Mouse (Mus musculus) heart, adult 2 months (tissue): ENCODE measurements at regions not wholly inside any gene's neighbourhood (a gene's known extent, or its start where the extent isn't known, plus 50 kb on each side); places are given as distances from the start of the nearest gene placed in this dataset.

ENCODE experiments used
- DNase-seq, 2 experiments: peaks; one replicate each; pipeline ENCODE4 v3.0.0; 2021
- H3K27ac ChIP-seq: fragments of 200-600 bp; 2 replicates; pipeline ENCODE4 v1.8.1; 2022
- H3K27me3 ChIP-seq: fragments of 200-500 bp; 2 replicates; pipeline ENCODE4 v1.6.1; 2012; ENCODE audit warnings: mild to moderate bottlenecking, low read length, inconsistent platforms, mixed read lengths; ENCODE audit not compliant: control insufficient read depth, insufficient read depth
- H3K36me3 ChIP-seq: fragments of 200-500 bp; 2 replicates; pipeline ENCODE4 v1.6.1; 2012; ENCODE audit warnings: low read length, inconsistent platforms; ENCODE audit not compliant: control insufficient read depth, insufficient read depth
- H3K4me1 ChIP-seq: fragments of 200-500 bp; 2 replicates; pipeline ENCODE4 v1.6.1; 2011; ENCODE audit warnings: low read length; ENCODE audit not compliant: control insufficient read depth, insufficient read depth
- H3K4me3 ChIP-seq: fragments of 200-600 bp; 2 replicates; pipeline ENCODE4 v1.8.1; 2022
- H3K79me2 ChIP-seq: fragments of 200-500 bp; replicated peaks from 2 replicates; pipeline ENCODE4 v1.6.1; 2012; ENCODE audit warnings: mild to moderate bottlenecking, inconsistent platforms, low read length, moderate library complexity, mixed read lengths; ENCODE audit not compliant: control insufficient read depth, insufficient read depth
- H3K9ac ChIP-seq: fragments of 200-500 bp; 2 replicates; pipeline ENCODE4 v1.6.1; 2012; ENCODE audit warnings: low read depth, mild to moderate bottlenecking, control low read depth, inconsistent platforms, low read length, mixed read lengths
- CTCF ChIP-seq: fragments of 200-600 bp; IDR thresholded peaks from 2 replicates; pipeline ENCODE4 v1.8.1; 2022; ENCODE audit warnings: antibody characterized with exemption, mild to moderate bottlenecking, moderate library complexity
- EP300 ChIP-seq: fragments of 200-500 bp; IDR thresholded peaks from 2 replicates; pipeline ENCODE4 v1.6.1; 2011; ENCODE audit warnings: low read depth, low read length, control low read depth; ENCODE audit not compliant: insufficient read depth
- POLR2A ChIP-seq: fragments of 200-500 bp; IDR thresholded peaks from 2 replicates; pipeline ENCODE4 v1.6.1; 2011; ENCODE audit warnings: mild to moderate bottlenecking, low read depth, low read length, control low read depth; ENCODE audit not compliant: insufficient read depth
- WGBS: fragments of 180-500 bp; shearing (Covaris S2); methylation state at CpG from one replicate; pipeline ENCODE4 v1.1.7; 2018; 5-methylcytosine and 5-hydroxymethylcytosine counted together
- intact Hi-C: fragments of 180-260 bp; cut with DNase I; formaldehyde crosslinking; loops from one replicate; pipeline ENCODE4 v1.15.1; 2025

DNA sequence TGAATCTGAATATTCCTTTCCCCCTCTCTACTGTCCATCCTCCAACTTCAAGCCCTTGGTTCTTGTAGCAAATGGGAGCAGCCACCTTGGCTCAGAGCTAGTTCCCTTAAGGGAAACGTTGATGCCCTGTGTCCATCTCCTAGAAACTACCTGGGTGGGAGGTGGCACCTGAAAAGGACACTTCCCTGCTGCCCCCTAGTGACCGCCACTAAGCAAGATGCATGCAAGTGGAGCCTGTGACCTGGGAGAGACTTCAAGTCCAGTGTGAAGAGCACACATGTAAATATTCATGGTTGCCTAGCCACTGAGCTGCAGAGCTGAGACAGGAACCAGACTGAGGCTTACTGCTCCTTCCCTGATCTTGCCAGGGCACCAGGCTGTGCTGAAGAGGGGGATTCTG, 238.1 kb downstream of the Cdh26 start:
- Histone ChIP-seq H3K4me3 (no peak overlapping the region), H3K27me3 (no peaks in the 10 kb centered on the region), H3K36me3 (no peaks in the 10 kb centered on the region), H3K27ac (no peak overlapping the region), H3K9ac (no peak overlapping the region), H3K4me1 (no peaks in the 10 kb centered on the region), H3K79me2 (no peaks in the 10 kb centered on the region)
- TF ChIP-seq CTCF (peak; percentile 45), POLR2A (no peak), EP300 (no peak)
- 11% methylated on average over 2 of the region's 2 CpGs for WGBS
- DNase-seq = no peak
- intact Hi-C loops = loop anchor here (5.0 kb wide), 1 partner anchor 241 kb away; no protein-coding TSS in a partner anchor

DNA sequence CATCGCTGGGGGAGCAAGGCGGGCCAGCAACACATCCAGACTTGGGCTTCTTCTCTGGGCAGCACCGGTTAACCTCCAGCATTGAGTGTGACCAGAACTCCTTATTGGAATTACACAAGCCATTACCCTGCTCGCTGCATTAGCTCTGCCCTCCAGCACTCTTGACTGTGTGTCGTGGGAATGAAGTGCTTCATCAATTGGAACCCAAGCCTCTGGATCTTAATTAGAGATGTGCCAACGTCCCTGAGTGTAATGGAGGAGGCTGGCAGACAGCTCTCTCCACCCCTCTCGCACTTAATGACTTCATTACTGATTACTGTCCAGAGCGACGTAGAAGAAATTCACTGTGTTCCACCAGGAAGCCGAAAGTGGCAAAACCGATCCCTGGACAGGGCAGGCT, 240.6 kb downstream of the Cdh26 start:
- H3K4me1 ChIP-seq = no peaks in the 10 kb centered on the region
- intact Hi-C loops = no loop called here

DNA sequence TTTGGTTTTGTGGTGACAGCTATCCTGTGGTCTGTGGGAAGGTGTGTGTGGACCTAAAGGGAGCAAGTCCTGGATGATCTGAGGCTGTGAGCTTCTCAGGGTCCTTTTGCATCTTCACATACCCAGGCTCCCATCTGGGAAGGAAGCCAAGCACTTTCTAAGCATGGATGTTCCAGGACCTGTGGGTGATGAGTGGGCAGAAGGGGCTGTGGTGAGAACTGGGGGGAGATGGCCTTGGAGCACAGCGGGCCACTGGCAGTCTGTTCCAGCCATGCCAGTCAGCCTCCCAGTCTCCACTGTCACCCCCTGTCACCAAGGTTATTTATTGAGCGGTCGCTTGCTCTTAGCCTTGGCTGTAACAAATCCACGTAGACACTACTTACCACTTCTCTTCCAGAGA, 243.3 kb downstream of the Cdh26 start:
- Histone ChIP-seq H3K27ac (no peak overlapping the region), H3K27me3 (no peaks in the 10 kb centered on the region), H3K9ac (no peak overlapping the region), H3K79me2 (no peaks in the 10 kb centered on the region), H3K4me3 (no peak overlapping the region), H3K4me1 (no peaks in the 10 kb centered on the region), H3K36me3 (no peaks in the 10 kb centered on the region)
- TF ChIP-seq CTCF (no peak), POLR2A (no peak), EP300 (no peak)
- intact Hi-C loops = no loop called here
- 86% methylated on average over 4 of the region's 4 CpGs for WGBS
- DNase-seq = no peak

More for the DNA sequence above, 240.6 kb downstream of the Cdh26 start:
- Histone ChIP-seq H3K27ac (no peak overlapping the region), H3K27me3 (no peaks in the 10 kb centered on the region), H3K9ac (no peak overlapping the region), H3K4me3 (no peak overlapping the region), H3K79me2 (no peaks in the 10 kb centered on the region), H3K36me3 (no peaks in the 10 kb centered on the region)
- 71% methylated on average over 11 of the region's 11 CpGs for WGBS
- no peak for TF ChIP-seq POLR2A
- no peak for TF ChIP-seq EP300
- TF ChIP-seq CTCF = no peak
- peak in 1 of 2 experiments; percentile 32 for DNase-seq

DNA sequence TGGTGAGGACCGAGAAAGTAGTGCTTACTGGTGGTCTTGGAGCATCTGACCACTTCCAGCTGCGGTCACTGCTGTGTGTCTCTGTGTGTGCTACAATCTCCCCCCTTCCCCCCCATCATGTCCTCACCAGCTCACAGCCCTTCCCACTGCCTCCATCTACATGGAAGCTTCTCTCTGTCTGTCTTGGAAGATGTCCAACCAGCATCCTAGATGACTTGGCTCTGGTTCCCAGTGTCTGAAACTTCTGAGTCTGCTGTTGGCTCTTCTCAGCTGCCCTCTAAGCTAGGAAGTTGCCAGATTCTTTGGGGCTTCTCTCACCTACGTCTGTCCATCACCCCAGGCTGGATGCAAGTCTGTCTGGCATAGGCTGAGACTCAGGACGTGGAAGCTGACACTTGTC, 244.3 kb downstream of the Cdh26 start:
- Histone ChIP-seq H3K36me3 (no peaks in the 10 kb centered on the region), H3K4me3 (no peak overlapping the region), H3K79me2 (no peaks in the 10 kb centered on the region), H3K27ac (no peak overlapping the region), H3K4me1 (no peaks in the 10 kb centered on the region), H3K9ac (no peak overlapping the region), H3K27me3 (no peaks in the 10 kb centered on the region)
- DNase-seq = no peak
- TF ChIP-seq POLR2A = no peak
- no peak for TF ChIP-seq EP300
- no peak for TF ChIP-seq CTCF
- WGBS = 56% methylated on average over 4 of the region's 4 CpGs
- intact Hi-C loops = no loop called here

DNA sequence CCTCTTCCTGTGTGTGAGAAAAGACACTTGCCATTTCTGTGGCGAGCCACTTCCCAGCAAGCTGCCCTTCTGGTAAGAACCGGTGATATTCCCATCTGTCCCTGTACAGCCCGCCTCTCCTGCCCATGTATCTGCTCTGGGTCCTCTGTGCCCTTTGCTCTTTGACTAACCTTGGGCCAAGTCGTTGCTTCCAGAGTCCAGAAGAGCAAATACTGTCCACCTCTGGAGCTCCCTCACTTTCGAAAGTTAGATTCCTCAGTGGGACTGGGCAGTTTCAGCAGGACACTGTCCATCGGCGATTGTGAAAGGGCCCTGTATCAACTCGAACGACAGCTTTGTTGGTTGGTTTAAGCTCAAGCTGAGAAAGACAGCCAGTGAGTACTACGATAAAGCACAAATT, 246.6 kb downstream of the Cdh26 start:
- H3K27me3 ChIP-seq = no peaks in the 10 kb centered on the region
- no peaks in the 10 kb centered on the region for H3K79me2 ChIP-seq
- H3K36me3 ChIP-seq = no peaks in the 10 kb centered on the region
- H3K4me1 ChIP-seq = no peaks in the 10 kb centered on the region
- intact Hi-C loops = no loop called here
- no peak overlapping the region for H3K4me3 ChIP-seq
- H3K27ac ChIP-seq = no peak overlapping the region
- no peak for TF ChIP-seq EP300
- 75% methylated on average over 10 of the region's 10 CpGs for WGBS
- DNase-seq = no peak
- no peak overlapping the region for H3K9ac ChIP-seq

DNA sequence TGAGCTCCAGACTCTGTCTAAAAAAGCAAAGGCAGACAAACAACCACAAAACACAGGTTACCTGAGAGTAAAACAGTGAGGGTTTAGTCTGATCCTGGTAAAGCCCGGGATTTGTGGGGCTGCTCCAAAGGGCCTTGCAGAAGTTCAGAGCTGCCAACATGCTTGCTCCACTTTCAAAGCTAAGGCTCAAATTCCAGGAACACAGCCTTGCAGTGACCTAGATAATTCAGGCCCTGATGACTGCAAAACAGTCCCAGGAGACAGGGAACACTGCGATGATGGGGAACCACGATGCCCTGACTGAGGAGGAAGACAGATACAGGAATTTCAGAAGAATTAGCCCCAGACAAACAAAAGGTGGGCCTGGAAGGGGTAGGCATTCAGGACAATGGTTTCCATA, 250.0 kb downstream of the Cdh26 start:
- Histone ChIP-seq H3K4me1 (no peaks in the 10 kb centered on the region), H3K36me3 (no peaks in the 10 kb centered on the region), H3K27me3 (no peaks in the 10 kb centered on the region), H3K9ac (no peak overlapping the region), H3K27ac (no peak overlapping the region), H3K79me2 (no peaks in the 10 kb centered on the region), H3K4me3 (no peak overlapping the region)
- 34% methylated on average over 3 of the region's 3 CpGs for WGBS
- TF ChIP-seq CTCF = no peak
- TF ChIP-seq POLR2A = no peak
- TF ChIP-seq EP300 = no peak
- peak in 1 of 2 experiments; percentile 8 for DNase-seq
- intact Hi-C loops = no loop called here
